ENCODE assay signal across 22 mouse cellular contexts in the genomic region with DNA sequence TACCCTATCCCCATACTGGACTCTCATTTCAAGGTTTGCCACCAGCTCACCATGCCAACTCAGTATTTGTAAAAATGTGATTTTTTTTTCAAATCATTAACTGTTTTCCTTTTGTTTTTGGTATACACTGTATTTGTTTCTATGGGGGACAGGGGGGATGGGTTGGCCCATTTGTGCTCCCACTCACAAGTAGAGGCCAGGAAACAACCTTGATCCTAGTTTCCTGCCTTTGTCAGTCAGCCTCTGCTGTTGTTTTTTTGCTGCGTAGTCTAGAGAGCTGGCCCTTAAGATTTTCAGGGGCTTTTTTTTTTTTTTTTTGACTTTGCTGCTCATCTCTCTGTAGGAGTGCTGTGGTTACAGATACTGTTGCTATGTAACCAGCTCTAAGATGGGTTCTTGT. TPM values are rescaled to one million over a fixed set of nuclear protein-coding genes. Genes with fewer than 3 reads are reported as not detected.
DNase-seq lines count a peak whose midpoint lies in the region; ATAC-seq and TF ChIP-seq lines count a peak whose summit lies in the region.
"Had no signal": no experiment of that assay in that cellular context is flagged by ENCODE, and none has a peak within 500 bp of the region (broad histone marks: within the 10 kb centered on the region; RNA-seq: fewer than 3 reads in every experiment).

No protein-coding gene starts in this region.

- intact Hi-C loops in gastrocnemius, adult 2 months (cut with DNase I): no loop called here
- intact Hi-C loops in gastrocnemius, postnatal 36 days (cut with DNase I): no loop called here

- H3K4me2 ChIP-seq in heart, postnatal 0 days (ENCODE audit: low read depth, low read length): no peak overlapping the region
- no peak overlapping the region for H3K4me2 ChIP-seq in heart, embryonic 11.5 days
- no peak overlapping the region for H3K4me2 ChIP-seq in lung, postnatal 0 days (replicated peaks; ENCODE audit: low read depth, low read length)
- H3K4me2 ChIP-seq: embryonic facial prominence, embryonic 13.5 days; hindbrain, embryonic 14.5 days; limb, embryonic 12.5 days; liver, embryonic 13.5 days; midbrain, embryonic 15.5 days; neural tube, embryonic 12.5 days had no signal

- WGBS in heart, postnatal 0 days: 50% methylated on average over 1 of the region's 1 CpGs
- 59% methylated on average over 1 of the region's 1 CpGs for WGBS in heart, embryonic 11.5 days (ENCODE audit: insufficient replicate concordance)
- WGBS in lung, postnatal 0 days: 70% methylated on average over 1 of the region's 1 CpGs

- no peak for TF ChIP-seq CTCF in gastrocnemius, adult 2 months (IDR thresholded peaks at IDR 0.05)
- no peak for TF ChIP-seq CTCF in heart, postnatal 0 days (IDR thresholded peaks at IDR 0.05; ENCODE audit: low read depth)
- TF ChIP-seq CTCF in lung, postnatal 0 days (IDR thresholded peaks at IDR 0.05): no peak

- peak overlapping the region; percentile 83 for H3K27ac ChIP-seq in gastrocnemius, adult 2 months
- H3K27ac ChIP-seq in heart, postnatal 0 days (ENCODE audit: low read depth): peak overlapping the region; percentile 46
- H3K27ac ChIP-seq in heart, embryonic 11.5 days (ENCODE audit: low read depth, low read length): no peak overlapping the region
- H3K27ac ChIP-seq in lung, postnatal 0 days (ENCODE audit: low read length): no peak overlapping the region
- H3K27ac ChIP-seq: embryonic facial prominence, embryonic 13.5 days; hindbrain, embryonic 14.5 days; limb, embryonic 12.5 days; liver, embryonic 13.5 days; macrophage; midbrain, embryonic 15.5 days; neural tube, embryonic 12.5 days had no signal

- DNase-seq in gastrocnemius, adult 2 months: no peak
- no peak for DNase-seq in gastrocnemius, postnatal 36 days
- no peak for DNase-seq in heart, postnatal 0 days (ENCODE audit: low spot score)
- DNase-seq in kidney, postnatal 14 days: peak; percentile 22
- no peak for DNase-seq in kidney, adult 9 months
- DNase-seq in lung, postnatal 0 days (ENCODE audit: low spot score): no peak
- no peak for DNase-seq in lung, postnatal 10 days
- DNase-seq: adrenal gland, postnatal 10 days; cerebellum, adult 18-20 months; cerebellum, postnatal 25 days; heart, postnatal 4 days; liver, embryonic 13.5 days; right cerebral cortex, postnatal 14 days had no signal

- H3K4me1 ChIP-seq in heart, postnatal 0 days (ENCODE audit: control insufficient read depth, insufficient read depth): peaks cover 28% of the 10 kb centered on the region
- peaks cover 7% of the 10 kb centered on the region for H3K4me1 ChIP-seq in heart, embryonic 11.5 days (ENCODE audit: control insufficient read depth, insufficient read depth, low read length)
- H3K4me1 ChIP-seq in lung, postnatal 0 days (ENCODE audit: insufficient read depth, low read depth, low read length): no peaks in the 10 kb centered on the region
- H3K4me1 ChIP-seq: embryonic facial prominence, embryonic 13.5 days; limb, embryonic 12.5 days; liver, embryonic 13.5 days; midbrain, embryonic 15.5 days; neural tube, embryonic 12.5 days had no signal

- no peaks in the 10 kb centered on the region for H3K36me3 ChIP-seq in heart, postnatal 0 days (replicated peaks; ENCODE audit: control insufficient read depth, insufficient read depth, low read length)
- no peaks in the 10 kb centered on the region for H3K36me3 ChIP-seq in heart, embryonic 11.5 days (ENCODE audit: control insufficient read depth, insufficient read depth, low read length)
- H3K36me3 ChIP-seq in lung, postnatal 0 days (ENCODE audit: insufficient read depth, low read length): no peaks in the 10 kb centered on the region
- H3K36me3 ChIP-seq: embryonic facial prominence, embryonic 13.5 days; limb, embryonic 12.5 days; liver, embryonic 13.5 days; midbrain, embryonic 15.5 days; neural tube, embryonic 12.5 days had no signal

- no peaks in the 10 kb centered on the region for H3K9me3 ChIP-seq in heart, postnatal 0 days (replicated peaks; ENCODE audit: control insufficient read depth, low read length)
- H3K9me3 ChIP-seq in heart, embryonic 11.5 days (replicated peaks; ENCODE audit: control insufficient read depth, low read length): no peaks in the 10 kb centered on the region
- no peaks in the 10 kb centered on the region for H3K9me3 ChIP-seq in lung, postnatal 0 days (ENCODE audit: low read length)
- H3K9me3 ChIP-seq: embryonic facial prominence, embryonic 13.5 days; limb, embryonic 12.5 days; liver, embryonic 13.5 days; midbrain, embryonic 15.5 days; neural tube, embryonic 12.5 days had no signal

- no peaks in the 10 kb centered on the region for H3K27me3 ChIP-seq in heart, postnatal 0 days (ENCODE audit: control insufficient read depth, insufficient read depth, low read length)
- H3K27me3 ChIP-seq in heart, embryonic 11.5 days (ENCODE audit: control insufficient read depth, insufficient read depth, low read length): peaks cover 6% of the 10 kb centered on the region
- no peaks in the 10 kb centered on the region for H3K27me3 ChIP-seq in lung, postnatal 0 days (replicated peaks; ENCODE audit: insufficient read depth, low read length)
- H3K27me3 ChIP-seq: embryonic facial prominence, embryonic 13.5 days; limb, embryonic 12.5 days; liver, embryonic 13.5 days; midbrain, embryonic 15.5 days; neural tube, embryonic 12.5 days had no signal

- no peak overlapping the region for H3K9ac ChIP-seq in heart, postnatal 0 days (replicated peaks; ENCODE audit: low read depth, low read length)
- H3K9ac ChIP-seq in heart, embryonic 11.5 days (ENCODE audit: low read depth, low read length): no peak overlapping the region
- H3K9ac ChIP-seq in lung, postnatal 0 days (replicated peaks; ENCODE audit: low read depth): no peak overlapping the region
- H3K9ac ChIP-seq: embryonic facial prominence, embryonic 13.5 days; hindbrain, embryonic 14.5 days; limb, embryonic 12.5 days; liver, embryonic 13.5 days; midbrain, embryonic 15.5 days; neural tube, embryonic 12.5 days had no signal

- H3K4me3 ChIP-seq in gastrocnemius, adult 2 months: no peak overlapping the region
- no peak overlapping the region for H3K4me3 ChIP-seq in heart, postnatal 0 days (ENCODE audit: low read depth, low read length)
- H3K4me3 ChIP-seq in heart, embryonic 11.5 days (ENCODE audit: low read depth, low read length): no peak overlapping the region
- H3K4me3 ChIP-seq in lung, postnatal 0 days (ENCODE audit: low read depth, low read length): no peak overlapping the region
- H3K4me3 ChIP-seq: embryonic facial prominence, embryonic 13.5 days; limb, embryonic 12.5 days; liver, embryonic 13.5 days; midbrain, embryonic 15.5 days; neural tube, embryonic 12.5 days had no signal

- TF ChIP-seq EP300 in heart, postnatal 0 days (IDR thresholded peaks at IDR 0.05; ENCODE audit: low read depth): no peak
- peak; percentile 20; the same call in 1 of the 2 replicates for TF ChIP-seq EP300 in lung, postnatal 0 days (IDR thresholded peaks at IDR 0.05)

- ATAC-seq in heart, postnatal 0 days (ENCODE audit: insufficient read depth, low read depth): peak; percentile 39; the same call in 1 of the 2 replicates
- no peak for ATAC-seq in heart, embryonic 11.5 days (replicated peaks; ENCODE audit: insufficient number of reproducible peaks, low FRiP score, low TSS enrichment)
- ATAC-seq in lung, postnatal 0 days: no peak
- ATAC-seq: forebrain, embryonic 14.5 days; inflammation-experienced regulatory T-cells, adult 6 months; midbrain, embryonic 15.5 days had no signal

RNA-seq across cellular contexts. Expression of a gene that starts 28.6 kb away (rescaled TPM):
- total RNA-seq in gastrocnemius, adult 2 months (2021): 100 to 1,000 TPM; 585 to 709 TPM
- 100 to 1,000 TPM; 512 to 573 TPM for total RNA-seq in gastrocnemius, postnatal 36 days (2021)
- 512 and 650 TPM in 2 replicates for total RNA-seq in heart, postnatal 0 days (2014; rRNA removed; ENCODE audit: low replicate concordance)
- polyA plus RNA-seq in heart, postnatal 0 days (2015; fragmentation: Nextera tagmentation; extraction: Ambion mirVana): 336 and 367 TPM in 2 replicates
- polyA plus RNA-seq in heart, embryonic 11.5 days (2014; fragmentation: Nextera tagmentation; extraction: Ambion mirVana): 240 and 257 TPM in 2 replicates
- polyA plus RNA-seq in lung, postnatal 0 days (2015; fragmentation: Nextera tagmentation; extraction: Ambion mirVana): 25.8 and 28.4 TPM in 2 replicates

Comparison
In these comparisons a context has a peak if more than half of its experiments do, and no peak if none do; other contexts are left out.
1. H3K27ac ChIP-seq: peak in gastrocnemius, adult 2 months (single experiment) and heart, postnatal 0 days (single experiment); none in heart, embryonic 11.5 days (single experiment) and lung, postnatal 0 days (single experiment).